Mouse (Mus musculus): Measurements from ENCODE around the gene Nup43.

The Nup43 gene

GRCm38 (mm10) chr10:7681343-7682025 lies 14.2 kb downstream of the Nup43 start:
- in situ Hi-C loops (cut with MboI; ENCODE audit: unreplicated experiment in 2 of 2), result loop anchor here in 1 of 2 experiments (5.0 kb wide), 1 partner anchor 41 kb away; no protein-coding TSS in a partner anchor

- in situ Hi-C loops (cut with MboI; ENCODE audit: unreplicated experiment in 2 of 2), result loop anchor here in 1 of 2 experiments (5.0 kb wide), 1 partner anchor 40 kb away; no protein-coding TSS in a partner anchor
Measured at GRCm38 (mm10) chr10:7682249-7682648, 14.9 kb downstream of the Nup43 start.

GRCm38 (mm10) chr10:7686902-7687301 lies 19.6 kb downstream of the Nup43 start:
- in situ Hi-C loops (cut with MboI; ENCODE audit: unreplicated experiment in 2 of 2), result no loop called here

DNA sequence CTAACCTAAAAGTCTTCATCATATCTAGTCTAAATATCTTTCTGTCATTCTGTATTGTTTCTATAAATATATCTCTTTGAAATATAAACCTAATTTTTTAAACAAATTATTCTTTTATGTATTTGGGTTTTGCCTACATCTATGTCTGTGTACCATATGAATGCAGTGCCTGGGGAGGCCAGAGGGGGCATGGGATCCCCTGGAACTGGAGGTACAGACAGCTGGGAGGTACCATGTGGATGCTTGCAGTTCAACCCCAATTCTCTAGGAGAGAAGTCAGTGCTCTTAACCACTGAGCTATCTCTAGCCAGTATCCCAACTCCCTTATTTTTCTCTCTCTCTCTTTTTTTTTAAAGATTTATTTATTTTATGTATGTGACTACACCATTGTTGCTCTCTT lies 28.0 kb downstream of the Nup43 start:
- in situ Hi-C loops (cut with MboI; ENCODE audit: unreplicated experiment in 2 of 2), result no loop called here

GRCm38 (mm10) chr10:7700120-7700519 lies 32.8 kb downstream of the Nup43 start:
- in situ Hi-C loops (cut with MboI; ENCODE audit: unreplicated experiment in 2 of 2), result no loop called here

DNA sequence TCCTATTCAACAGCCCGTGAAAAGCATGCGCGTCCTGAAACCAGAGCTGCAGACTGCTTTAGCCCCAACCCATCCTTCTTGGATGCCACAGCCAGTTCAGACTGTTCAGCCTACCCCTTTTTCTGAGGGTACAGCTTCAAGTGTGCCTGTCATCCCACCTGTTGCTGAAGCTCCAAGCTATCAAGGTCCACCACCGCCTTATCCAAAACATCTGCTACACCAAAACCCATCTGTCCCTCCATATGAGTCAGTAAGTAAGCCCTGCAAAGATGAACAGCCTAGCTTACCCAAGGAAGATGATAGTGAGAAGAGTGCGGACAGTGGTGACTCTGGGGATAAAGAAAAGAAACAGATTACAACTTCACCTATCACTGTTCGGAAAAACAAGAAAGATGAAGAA lies 35.3 kb downstream of the Nup43 start:
- in situ Hi-C loops (cut with MboI; ENCODE audit: unreplicated experiment in 2 of 2), result no loop called here

DNA sequence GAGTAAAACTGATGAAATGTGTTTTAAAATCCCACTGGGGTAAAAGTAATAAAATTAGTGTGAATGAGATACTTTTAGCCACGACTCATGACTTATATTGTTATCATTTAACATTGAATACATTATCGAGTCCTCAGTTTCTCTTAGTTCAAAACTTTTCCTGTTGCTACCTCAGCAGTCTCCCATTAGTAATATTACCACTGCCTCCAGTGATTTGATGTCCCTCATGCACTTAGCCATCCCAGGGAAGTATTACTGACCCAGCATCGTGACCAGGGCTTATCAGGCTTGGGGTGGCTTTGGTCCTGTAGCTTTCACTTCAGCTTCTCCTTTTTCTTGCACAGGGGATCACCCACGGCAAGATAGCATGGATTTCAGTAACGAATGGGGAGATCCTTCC lies 42.8 kb downstream of the Nup43 start:
- in situ Hi-C loops (cut with MboI; ENCODE audit: unreplicated experiment in 2 of 2), result no loop called here

- in situ Hi-C loops (cut with MboI; ENCODE audit: unreplicated experiment in 2 of 2), result no loop called here
Measured at GRCm38 (mm10) chr10:7712506-7712905, 45.2 kb downstream of the Nup43 start.

- in situ Hi-C loops (cut with MboI; ENCODE audit: unreplicated experiment in 2 of 2), result no loop called here
Measured at GRCm38 (mm10) chr10:7715056-7715455, 47.8 kb downstream of the Nup43 start.

DNA sequence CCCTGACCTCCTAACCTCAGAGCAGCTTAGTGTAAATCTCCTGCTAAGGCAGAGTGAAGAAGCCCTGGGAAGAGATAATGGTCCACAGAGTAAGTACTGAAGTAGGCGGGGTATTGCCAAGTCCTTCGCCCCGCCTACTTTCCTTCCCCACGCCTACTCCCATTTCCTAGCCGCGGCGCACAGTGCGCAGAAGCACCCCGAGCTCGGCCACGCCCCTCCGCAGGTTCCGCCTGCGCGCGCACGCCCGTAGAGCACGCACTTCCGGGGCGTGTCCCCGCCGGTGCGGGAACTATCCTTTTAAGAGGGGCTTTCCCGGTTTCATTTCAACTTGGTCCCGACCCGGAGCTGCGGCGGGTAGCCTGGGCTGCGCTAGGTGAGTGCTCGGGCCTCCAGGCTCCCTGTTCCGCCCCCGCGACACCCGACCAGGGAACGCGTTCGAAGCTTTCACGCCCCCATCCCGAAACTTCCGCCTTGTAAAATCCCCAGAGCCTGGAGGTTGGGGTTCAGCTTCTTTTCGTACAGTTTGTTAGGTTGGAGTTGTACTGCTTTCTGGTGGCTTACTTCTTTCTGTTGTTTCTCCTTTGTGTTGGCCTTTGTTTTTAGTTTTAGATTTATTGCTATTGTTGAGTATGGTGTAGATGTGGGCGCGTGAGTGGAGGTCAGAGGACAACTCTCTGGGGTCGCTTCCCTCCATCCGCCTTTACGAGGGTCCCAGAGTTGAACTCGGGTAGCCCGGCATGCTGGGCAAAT lies 58.6 kb downstream of the Nup43 start, which contains the start of gene Katna1:
Gene Katna1 (plus strand): TSS at position 250 of the 750 bp plus-strand sequence.
- in situ Hi-C loops (cut with MboI; ENCODE audit: unreplicated experiment in 2 of 2), result no loop called here

GRCm38 (mm10) chr10:7726501-7726812 lies 59.2 kb downstream of the Nup43 start:
- in situ Hi-C loops (cut with MboI; ENCODE audit: unreplicated experiment in 2 of 2), result no loop called here

GRCm38 (mm10) chr10:7727011-7727410 lies 59.7 kb downstream of the Nup43 start:
- in situ Hi-C loops (cut with MboI; ENCODE audit: unreplicated experiment in 2 of 2), result no loop called here
